Comparison of ENCODE assay signal across 24 mouse cellular contexts in genomic region chr1:72060393-72060792, GRCm38 (mm10).
DNase-seq lines count a peak whose midpoint lies in the region; ATAC-seq and TF ChIP-seq lines count a peak whose summit lies in the region.
"Had no signal": no experiment of that assay in that cellular context is flagged by ENCODE, and none has a peak within 500 bp of the region (broad histone marks: within the 10 kb centered on the region; RNA-seq: fewer than 3 reads in every experiment).

No protein-coding gene starts in this region.

- H3K4me3 ChIP-seq in kidney, embryonic 15.5 days (replicated peaks), result no peak overlapping the region
- no peak overlapping the region for H3K4me3 ChIP-seq in kidney, adult 2 months (ENCODE audit: insufficient read depth, low read depth, low read length)
- H3K4me3 ChIP-seq in lung, postnatal 0 days (ENCODE audit: low read depth, low read length), result no peak overlapping the region
- no peak overlapping the region for H3K4me3 ChIP-seq in limb, embryonic 10.5 days
- H3K4me3 ChIP-seq in midbrain, embryonic 16.5 days (ENCODE audit: low read depth, low read length), result no peak overlapping the region
- H3K4me3 ChIP-seq: forebrain, embryonic 10.5 days; heart, embryonic 12.5 days; hindbrain, embryonic 12.5 days; liver, embryonic 15.5 days; midbrain, embryonic 13.5 days; neural tube, embryonic 13.5 days had no signal

- TF ChIP-seq CTCF in kidney, adult 2 months (conservative IDR thresholded peaks at IDR 0.05; ENCODE audit: insufficient read depth, insufficient read length, low read depth, low read length), result no peak
- no peak for TF ChIP-seq CTCF in lung, postnatal 0 days (IDR thresholded peaks at IDR 0.05)

- no peak for TF ChIP-seq POLR2A in kidney, adult 2 months (IDR thresholded peaks at IDR 0.05; ENCODE audit: low read depth, low read length)

- no peak overlapping the region for H3K4me2 ChIP-seq in kidney, embryonic 15.5 days
- H3K4me2 ChIP-seq in lung, postnatal 0 days (replicated peaks; ENCODE audit: low read depth, low read length), result no peak overlapping the region
- H3K4me2 ChIP-seq in midbrain, embryonic 16.5 days (ENCODE audit: low read length), result no peak overlapping the region
- H3K4me2 ChIP-seq: heart, embryonic 12.5 days; hindbrain, embryonic 12.5 days; liver, embryonic 15.5 days; midbrain, embryonic 13.5 days; neural tube, embryonic 13.5 days had no signal

- peak overlapping the region; percentile 45 for H3K27ac ChIP-seq in kidney, embryonic 15.5 days
- H3K27ac ChIP-seq in kidney, adult 2 months (ENCODE audit: insufficient read depth, low read depth, low read length), result no peak overlapping the region
- H3K27ac ChIP-seq in lung, postnatal 0 days (ENCODE audit: low read length), result no peak overlapping the region
- peak overlapping the region; percentile 83 for H3K27ac ChIP-seq in limb, embryonic 10.5 days
- no peak overlapping the region for H3K27ac ChIP-seq in midbrain, embryonic 16.5 days (ENCODE audit: low read length)
- H3K27ac ChIP-seq: forebrain, embryonic 10.5 days; hindbrain, embryonic 12.5 days; liver, embryonic 15.5 days; midbrain, embryonic 13.5 days; neural tube, embryonic 13.5 days had no signal

- H3K9ac ChIP-seq in kidney, embryonic 15.5 days, result no peak overlapping the region
- H3K9ac ChIP-seq in lung, postnatal 0 days (replicated peaks; ENCODE audit: low read depth), result no peak overlapping the region
- H3K9ac ChIP-seq in midbrain, embryonic 16.5 days (ENCODE audit: low read depth, low read length), result no peak overlapping the region
- H3K9ac ChIP-seq: forebrain, postnatal 0 days; heart, embryonic 12.5 days; hindbrain, embryonic 12.5 days; liver, embryonic 15.5 days; midbrain, embryonic 13.5 days; neural tube, embryonic 13.5 days had no signal

- WGBS in kidney, embryonic 15.5 days, result 41% methylated on average over 5 of the region's 5 CpGs
- WGBS in kidney, adult 2 months, result 50% methylated on average over 5 of the region's 5 CpGs
- WGBS in lung, postnatal 0 days, result 40% methylated on average over 5 of the region's 5 CpGs
- 22% methylated on average over 5 of the region's 5 CpGs for WGBS in limb, embryonic 10.5 days
- 67% methylated on average over 5 of the region's 5 CpGs for WGBS in midbrain, embryonic 16.5 days

- no peaks in the 10 kb centered on the region for H3K27me3 ChIP-seq in kidney, embryonic 15.5 days
- no peaks in the 10 kb centered on the region for H3K27me3 ChIP-seq in kidney, adult 2 months (replicated peaks; ENCODE audit: control insufficient read depth, insufficient read depth, low read length)
- H3K27me3 ChIP-seq in lung, postnatal 0 days (replicated peaks; ENCODE audit: insufficient read depth, low read length), result no peaks in the 10 kb centered on the region
- H3K27me3 ChIP-seq in limb, embryonic 10.5 days (ENCODE audit: low read depth, poor library complexity, severe bottlenecking), result no peaks in the 10 kb centered on the region
- no peaks in the 10 kb centered on the region for H3K27me3 ChIP-seq in midbrain, embryonic 16.5 days (ENCODE audit: control insufficient read depth, insufficient read depth, low read depth, low read length)
- H3K27me3 ChIP-seq: CH12.LX; heart, embryonic 12.5 days; hindbrain, embryonic 12.5 days; liver, embryonic 15.5 days; midbrain, embryonic 13.5 days; neural tube, embryonic 13.5 days had no signal

- TF ChIP-seq EP300 in lung, postnatal 0 days (IDR thresholded peaks at IDR 0.05), result no peak

- H3K4me1 ChIP-seq in kidney, embryonic 15.5 days, result no peaks in the 10 kb centered on the region
- no peaks in the 10 kb centered on the region for H3K4me1 ChIP-seq in kidney, adult 2 months (ENCODE audit: control insufficient read depth, insufficient read depth, low read length)
- H3K4me1 ChIP-seq in lung, postnatal 0 days (ENCODE audit: insufficient read depth, low read depth, low read length), result no peaks in the 10 kb centered on the region
- H3K4me1 ChIP-seq in limb, embryonic 10.5 days, result peaks cover 34% of the 10 kb centered on the region
- no peaks in the 10 kb centered on the region for H3K4me1 ChIP-seq in midbrain, embryonic 16.5 days (ENCODE audit: control insufficient read depth, insufficient read depth, low read length)

- no peaks in the 10 kb centered on the region for H3K9me3 ChIP-seq in kidney, embryonic 15.5 days (replicated peaks)
- no peaks in the 10 kb centered on the region for H3K9me3 ChIP-seq in lung, postnatal 0 days (ENCODE audit: low read length)
- H3K9me3 ChIP-seq in limb, embryonic 10.5 days (replicated peaks), result no peaks in the 10 kb centered on the region
- no peaks in the 10 kb centered on the region for H3K9me3 ChIP-seq in midbrain, embryonic 16.5 days (replicated peaks; ENCODE audit: control insufficient read depth, low read length, poor library complexity, severe bottlenecking)
- H3K9me3 ChIP-seq: forebrain, embryonic 10.5 days; heart, embryonic 12.5 days; hindbrain, embryonic 12.5 days; liver, embryonic 15.5 days; midbrain, embryonic 13.5 days; neural tube, embryonic 13.5 days had no signal

- ATAC-seq in kidney, embryonic 15.5 days (replicated peaks; ENCODE audit: low FRiP score), result no peak
- no peak for ATAC-seq in lung, postnatal 0 days
- no peak for ATAC-seq in midbrain, embryonic 16.5 days
- ATAC-seq: forebrain, postnatal 0 days; midbrain, embryonic 13.5 days had no signal

- DNase-seq in kidney, adult 2 months, result no peak
- DNase-seq in lung, postnatal 0 days (ENCODE audit: low spot score), result peak; percentile 41
- no peak for DNase-seq in lung, postnatal 4 days
- no peak for DNase-seq in limb, embryonic 10.5 days (ENCODE audit: low spot score)
- no peak for DNase-seq in layer of hippocampus, adult 11-12 months (ENCODE audit: low spot score)
- DNase-seq in gastrocnemius, postnatal 10 days, result no peak
- DNase-seq: cerebellum, adult 2 months; cerebellum, postnatal 36 days; forebrain, postnatal 0 days; heart, postnatal 14 days; kidney, adult 9 months; left cerebral cortex, postnatal 4 days; spleen, adult 18-20 months; thymus, adult 18-20 months; thymus, postnatal 4 days had no signal

- H3K36me3 ChIP-seq in kidney, embryonic 15.5 days, result no peaks in the 10 kb centered on the region
- H3K36me3 ChIP-seq in kidney, adult 2 months (ENCODE audit: control insufficient read depth, insufficient read depth, low read length), result no peaks in the 10 kb centered on the region
- no peaks in the 10 kb centered on the region for H3K36me3 ChIP-seq in lung, postnatal 0 days (ENCODE audit: insufficient read depth, low read length)
- H3K36me3 ChIP-seq in limb, embryonic 10.5 days, result no peaks in the 10 kb centered on the region
- H3K36me3 ChIP-seq in midbrain, embryonic 16.5 days (ENCODE audit: control insufficient read depth, insufficient read depth, low read length), result no peaks in the 10 kb centered on the region
- H3K36me3 ChIP-seq: forebrain, embryonic 10.5 days; heart, embryonic 12.5 days; hindbrain, embryonic 12.5 days; liver, embryonic 15.5 days; midbrain, embryonic 13.5 days; neural tube, embryonic 13.5 days had no signal

Comparison
In these comparisons a context has a peak if more than half of its experiments do, and no peak if none do; other contexts are left out.
1. H3K27ac ChIP-seq: peak in kidney, embryonic 15.5 days (single experiment) and limb, embryonic 10.5 days (single experiment); none in kidney, adult 2 months (single experiment), lung, postnatal 0 days (single experiment) and midbrain, embryonic 16.5 days (single experiment).